Mouse (Mus musculus) hindbrain, embryonic 11.5 days (tissue): ENCODE measurements around the gene Hist2h3c1. TPM values are rescaled to one million over a fixed set of nuclear protein-coding genes. Genes with fewer than 3 reads are reported as not detected.
"Not testable (repeated sequence)": the region's sequence is repeated elsewhere in the genome, so short reads cannot be mapped to it uniquely, and the experiment has no call there.

Experiments
- ATAC-seq: fragments of 200-750 bp; cut with Nextera tagmentation; 2 replicates; pipeline ENCODE4 v1.8.0; 2017; ENCODE audit warnings: mild to moderate bottlenecking, moderate TSS enrichment, moderate library complexity; ENCODE audit not compliant: low FRiP score
- DNase-seq: peaks from one replicate; pipeline ENCODE4 v3.0.0-alpha.2; 2015; ENCODE audit warnings: low spot score
- H3K27ac ChIP-seq: fragments of 300-500 bp; sonication (generic); 2 replicates; pipeline ENCODE4 v1.5.1; 2014; ENCODE audit warnings: mild to moderate bottlenecking, low read depth, low read length
- H3K27me3 ChIP-seq: fragments of 300-500 bp; sonication (generic); 2 replicates; pipeline ENCODE4 v1.6.1; 2014; ENCODE audit warnings: mild to moderate bottlenecking, low read length, moderate library complexity, mixed read lengths; ENCODE audit not compliant: control insufficient read depth, insufficient read depth
- H3K36me3 ChIP-seq: fragments of 300-500 bp; sonication (generic); 2 replicates; pipeline ENCODE4 v1.6.1; 2014; ENCODE audit warnings: mild to moderate bottlenecking, low read length, moderate library complexity, mixed read lengths; ENCODE audit not compliant: control insufficient read depth, insufficient read depth
- H3K4me1 ChIP-seq: fragments of 300-500 bp; sonication (generic); replicated peaks from 2 replicates; pipeline ENCODE4 v1.6.1; 2014; ENCODE audit warnings: low read length, mixed read lengths; ENCODE audit not compliant: control insufficient read depth, insufficient read depth
- H3K4me2 ChIP-seq: fragments of 300-500 bp; sonication (generic); replicated peaks from 2 replicates; pipeline ENCODE4 v1.6.1; 2014; ENCODE audit warnings: mild to moderate bottlenecking, low read depth, low read length
- H3K4me3 ChIP-seq: fragments of 300-500 bp; sonication (generic); 2 replicates; pipeline ENCODE4 v1.5.1; 2014; ENCODE audit warnings: low read depth, low read length
- H3K9ac ChIP-seq: fragments of 300-500 bp; sonication (generic); 2 replicates; pipeline ENCODE4 v1.6.1; 2014; ENCODE audit warnings: low read depth, low read length
- H3K9me3 ChIP-seq: fragments of 300-500 bp; sonication (generic); 2 replicates; pipeline ENCODE4 v1.6.1; 2016; ENCODE audit warnings: low read length; ENCODE audit not compliant: control insufficient read depth
- WGBS: fragments of 180-500 bp; shearing (Covaris S2); extraction: QIAGEN DNeasy Blood & Tissue Kit; methylation state at CpG from one replicate; pipeline ENCODE4 v1.1.7; 2014; 5-methylcytosine and 5-hydroxymethylcytosine counted together
- polyA plus RNA-seq: library from polyadenylated mRNA; unstranded; fragments of >200 nt; fragmentation: Nextera tagmentation; extraction: Ambion mirVana; gene quantifications from 2 replicates; pipeline ENCODE4 v1.2.1, GENCODE M21; 2014

Gene Hist2h3c1
- polyA plus RNA-seq: 0.64 and 0.90 TPM in 2 replicates

DNA sequence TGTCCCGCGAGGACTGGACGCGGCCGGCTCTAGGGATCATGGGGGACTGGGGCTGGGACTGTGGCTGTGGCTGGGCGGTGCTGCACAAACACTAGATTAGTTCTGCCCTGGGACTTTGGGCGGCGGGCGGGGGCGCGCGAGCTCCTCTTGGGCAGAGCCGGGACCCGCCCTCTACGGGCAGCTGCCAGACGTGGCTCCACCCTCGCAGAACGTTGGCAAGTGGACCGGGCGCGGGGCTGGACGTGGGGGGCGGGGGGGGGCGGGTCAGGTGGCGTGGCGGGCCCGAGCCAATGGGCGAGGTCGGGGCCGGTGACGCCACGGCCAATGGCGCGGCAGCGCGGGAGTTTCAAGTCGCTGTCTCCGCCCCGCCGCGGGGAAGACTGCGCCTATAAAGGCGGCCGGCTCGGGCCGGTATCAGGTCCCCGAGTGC, at the start of gene Hist2h3c1:
Hist2h3c1 (plus strand) TSS at position 259 of the 430 bp plus-strand sequence.
- H3K4me1 ChIP-seq, H3K36me3 ChIP-seq, DNase-seq, H3K27me3 ChIP-seq, H3K9me3 ChIP-seq: not testable (repeated sequence)
- H3K9ac ChIP-seq: peak within 1 kb of the TSS; percentile 55
- peak within 1 kb of the TSS; percentile 54 for H3K4me2 ChIP-seq
- ATAC-seq: peak; percentile 94
- H3K4me3 ChIP-seq: peak within 1 kb of the TSS; percentile 34
- WGBS: no CpG with 5 or more reads among the region's 47 CpGs
- peak within 1 kb of the TSS; percentile 10; the same call in 1 of the 2 replicates for H3K27ac ChIP-seq

DNA sequence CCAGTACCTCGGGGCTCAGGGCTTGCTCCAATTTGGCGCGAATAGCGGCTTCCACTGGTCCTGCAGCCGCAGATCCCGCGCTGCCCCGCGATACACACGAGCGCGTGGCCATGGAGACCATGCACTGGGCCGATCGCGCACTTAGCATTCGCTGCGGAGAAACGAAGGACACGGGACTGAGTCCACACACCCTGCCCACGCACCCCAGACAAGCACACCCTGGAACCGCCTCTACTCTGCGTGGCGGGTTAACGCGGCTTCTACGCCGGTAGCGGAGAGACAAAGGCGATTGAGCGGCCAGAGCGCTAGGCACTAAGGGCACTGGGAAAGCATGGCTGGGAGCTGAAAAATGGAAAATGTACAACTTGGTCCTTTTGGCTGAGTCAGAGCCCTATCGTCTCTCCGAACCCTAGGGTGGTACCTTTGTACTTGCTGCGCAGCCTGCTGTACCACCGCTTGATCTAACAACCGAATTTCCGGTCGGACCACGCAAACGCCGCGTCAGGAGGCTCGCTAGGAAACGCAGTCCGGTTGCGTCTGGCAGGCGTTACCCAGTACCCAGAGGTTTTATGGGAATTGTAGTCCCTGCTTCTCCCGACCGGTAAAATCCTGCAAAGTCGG, 49.2 kb upstream of the Hist2h3c1 start:
- under 1% methylated on average over 50 of the region's 50 CpGs for WGBS
- peak overlapping the region; percentile 92 for H3K27ac ChIP-seq
- peak overlapping the region; percentile 90 for H3K9ac ChIP-seq
- peak overlapping the region; percentile 61 for H3K4me3 ChIP-seq
- H3K4me2 ChIP-seq: peak overlapping the region; percentile 92
- H3K9me3 ChIP-seq: no peaks in the 10 kb centered on the region
- no peaks in the 10 kb centered on the region for H3K27me3 ChIP-seq
- DNase-seq (peak; percentile 90), ATAC-seq (peak; percentile 95)
- H3K4me1 ChIP-seq: peaks cover 4% of the 10 kb centered on the region; the same call in 1 of the 2 replicates
- H3K36me3 ChIP-seq: no peaks in the 10 kb centered on the region

DNA sequence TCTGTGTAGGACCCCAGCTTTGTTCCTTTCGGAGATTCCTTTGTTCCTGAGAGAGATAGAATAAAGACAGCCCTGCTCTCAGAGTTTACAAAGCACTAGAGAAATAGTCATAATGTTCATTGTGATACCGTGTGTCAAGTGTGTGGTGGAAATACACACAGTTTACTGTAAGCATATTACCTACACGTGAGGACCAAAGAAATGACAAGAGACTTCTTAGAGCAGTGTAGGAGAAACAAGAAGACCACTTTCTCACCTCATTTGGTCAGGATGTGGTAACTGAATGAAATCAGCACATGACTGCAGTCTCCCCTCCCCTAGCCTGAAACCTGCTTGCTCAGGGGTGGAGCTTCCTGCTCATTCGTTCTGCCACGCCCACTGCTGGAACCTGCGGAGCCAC, 48.3 kb upstream of the Hist2h3c1 start:
- H3K9me3 ChIP-seq: no peaks in the 10 kb centered on the region
- no peak for DNase-seq

DNA sequence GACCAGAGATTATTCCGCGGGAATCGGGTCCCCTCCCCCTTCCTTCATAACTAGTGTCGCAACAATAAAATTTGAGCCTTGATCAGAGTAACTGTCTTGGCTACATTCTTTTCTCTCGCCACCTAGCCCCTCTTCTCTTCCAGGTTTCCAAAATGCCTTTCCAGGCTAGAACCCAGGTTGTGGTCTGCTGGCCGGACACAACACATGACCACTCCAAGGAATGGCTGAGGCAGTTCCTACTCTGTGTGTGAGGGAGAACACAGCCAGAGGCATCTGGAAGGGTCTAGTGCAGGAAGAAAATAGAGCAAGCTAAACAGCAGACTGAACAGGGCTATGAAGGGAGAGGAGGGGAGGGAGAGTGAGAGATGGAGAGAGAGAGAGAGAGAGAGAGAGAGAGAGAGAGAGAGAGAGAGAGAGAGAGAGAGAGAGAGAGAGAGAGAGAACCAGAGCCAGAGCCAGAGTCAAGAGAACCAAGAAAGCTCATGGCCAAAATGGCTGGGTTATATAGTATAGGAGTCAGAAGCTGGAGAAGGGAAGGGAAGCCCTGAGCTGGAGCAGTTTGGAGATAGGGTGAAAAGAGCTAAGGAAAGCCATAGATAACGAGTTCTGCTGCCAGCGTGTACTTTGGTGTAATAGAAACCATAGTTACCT, 47.8 kb upstream of the Hist2h3c1 start:
- H3K27me3 ChIP-seq, H3K9me3 ChIP-seq, H3K4me2 ChIP-seq, H3K36me3 ChIP-seq, H3K4me3 ChIP-seq, H3K9ac ChIP-seq, DNase-seq, ATAC-seq, H3K27ac ChIP-seq, H3K4me1 ChIP-seq: not testable (repeated sequence)
- 34% methylated on average over 6 of the region's 8 CpGs for WGBS

More for the DNA sequence above, 48.3 kb upstream of the Hist2h3c1 start:
- Histone ChIP-seq H3K27me3 (no peaks in the 10 kb centered on the region), H3K4me3 (no peak overlapping the region), H3K4me2 (peak overlapping the region; percentile 92), H3K4me1 (peaks cover 4% of the 10 kb centered on the region; the same call in 1 of the 2 replicates), H3K36me3 (no peaks in the 10 kb centered on the region), H3K27ac (no peak overlapping the region), H3K9ac (peak overlapping the region; percentile 44)
- WGBS: 6% methylated on average over 6 of the region's 6 CpGs
- ATAC-seq: peak; percentile 12; the same call in 1 of the 2 replicates

GRCm38 (mm10) chr3:96199731-96200130, 46.8 kb upstream of the Hist2h3c1 start:
- Histone ChIP-seq H3K27me3 (no peaks in the 10 kb centered on the region), H3K36me3 (no peaks in the 10 kb centered on the region), H3K9me3 (no peaks in the 10 kb centered on the region), H3K4me1 (peaks cover 4% of the 10 kb centered on the region; the same call in 1 of the 2 replicates), H3K4me2 (no peak overlapping the region), H3K27ac (no peak overlapping the region), H3K9ac (no peak overlapping the region), H3K4me3 (no peak overlapping the region)
- 69% methylated on average over 2 of the region's 2 CpGs for WGBS
- ATAC-seq: no peak
- DNase-seq: no peak

GRCm38 (mm10) chr3:96207819-96208218, 38.7 kb upstream of the Hist2h3c1 start:
- Histone ChIP-seq H3K4me1 (no peaks in the 10 kb centered on the region), H3K36me3 (no peaks in the 10 kb centered on the region), H3K4me3 (no peak overlapping the region), H3K27ac (no peak overlapping the region), H3K27me3 (no peaks in the 10 kb centered on the region), H3K9ac (no peak overlapping the region), H3K4me2 (no peak overlapping the region), H3K9me3 (no peaks in the 10 kb centered on the region)
- WGBS: 87% methylated on average over 3 of the region's 3 CpGs
- no peak for ATAC-seq
- no peak for DNase-seq

DNA sequence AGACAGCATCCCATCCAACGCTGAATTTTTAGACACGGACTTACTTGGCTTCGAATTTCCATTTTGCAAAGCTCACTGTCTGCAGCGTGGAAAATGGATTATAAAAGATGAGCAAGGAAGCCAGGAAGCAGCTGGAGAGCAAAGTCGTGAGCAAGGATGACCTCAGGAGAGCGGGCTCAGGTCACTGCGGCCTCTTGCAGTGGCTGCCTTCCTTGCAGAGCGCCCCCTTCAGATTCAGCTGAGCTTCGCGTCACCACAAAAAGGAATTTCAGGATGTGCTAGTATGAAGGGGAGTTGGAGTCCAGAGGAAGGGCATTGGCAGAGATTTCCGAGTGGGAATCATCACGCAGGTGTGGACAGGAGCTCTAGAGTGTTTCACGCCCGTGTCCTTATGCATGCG, 37.2 kb upstream of the Hist2h3c1 start:
- Histone ChIP-seq H3K4me3 (no peak overlapping the region), H3K36me3 (no peaks in the 10 kb centered on the region), H3K4me2 (no peak overlapping the region), H3K9me3 (no peaks in the 10 kb centered on the region), H3K9ac (no peak overlapping the region), H3K27ac (no peak overlapping the region), H3K4me1 (no peaks in the 10 kb centered on the region), H3K27me3 (no peaks in the 10 kb centered on the region)
- ATAC-seq: no peak
- DNase-seq: peak; percentile 22
- 22% methylated on average over 15 of the region's 15 CpGs for WGBS

- H3K9ac ChIP-seq: peak overlapping the region; percentile 84
- peak overlapping the region; percentile 62 for H3K4me3 ChIP-seq
- H3K27ac ChIP-seq: peak overlapping the region; percentile 96
- no peaks in the 10 kb centered on the region for H3K9me3 ChIP-seq
- DNase-seq: no peak
- H3K4me2 ChIP-seq: peak overlapping the region; percentile 87
- H3K36me3 ChIP-seq: no peaks in the 10 kb centered on the region
- no peaks in the 10 kb centered on the region for H3K27me3 ChIP-seq
- peak; percentile 47 for ATAC-seq
- under 1% methylated on average over 12 of the region's 12 CpGs for WGBS
- H3K4me1 ChIP-seq: peaks cover 6% of the 10 kb centered on the region
Measured at GRCm38 (mm10) chr3:96219191-96219641, 27.3 kb upstream of the Hist2h3c1 start.
